Mouse (Mus musculus): ENCODE measurements around the gene Rps2.

GRCm38 (mm10) chr17:24765016-24765905, 47.3 kb downstream of the Rps2 start:
- TF ChIP-seq HCFC1 (IDR thresholded peaks at IDR 0.05; ENCODE audit: low read depth, low read length) (no peak), POLR2AphosphoS2 (IDR thresholded peaks at IDR 0.05; ENCODE audit: low read length) (no peak), CTCF (IDR thresholded peaks at IDR 0.05 in 2 of 3, conservative IDR thresholded peaks at IDR 0.05 in 1 of 3; ENCODE audit: control insufficient read depth in 1 of 3, insufficient read depth in 1 of 3, low read depth in 2 of 3, low read length in 3 of 3, poor library complexity in 1 of 3, severe bottlenecking in 1 of 3) (no peak), JUND (IDR thresholded peaks at IDR 0.05; ENCODE audit: low read depth, low read length) (no peak), SMC3 (IDR thresholded peaks at IDR 0.05; ENCODE audit: low read depth, low read length) (no peak), BHLHE40 (IDR thresholded peaks at IDR 0.05; ENCODE audit: borderline replicate concordance, low read depth, low read length) (no peak), POLR2AphosphoS5 (IDR thresholded peaks at IDR 0.05; ENCODE audit: borderline replicate concordance, low read depth, low read length) (no peak), POLR2A (IDR thresholded peaks at IDR 0.05; ENCODE audit: control insufficient read depth in 1 of 2, insufficient read depth in 1 of 2, low read depth in 1 of 2, low read length in 2 of 2, poor library complexity in 1 of 2) (no peak), SIN3A (IDR thresholded peaks at IDR 0.05; ENCODE audit: low read length) (no peak)
